Mouse (Mus musculus): ENCODE results near the gene Sema4b.
A peak's percentile ranks its signal among the peaks of the same experiment; 100 is the strongest.

- no peak for TF ChIP-seq MAFK (IDR thresholded peaks at IDR 0.05; ENCODE audit: insufficient replicate concordance, low read length)
- no peak for TF ChIP-seq KAT2A (IDR thresholded peaks at IDR 0.05; ENCODE audit: insufficient replicate concordance, low read length)
- no peak for TF ChIP-seq TBP (conservative IDR thresholded peaks at IDR 0.05; ENCODE audit: low read depth, low read length)
- TF ChIP-seq CTCF (conservative IDR thresholded peaks at IDR 0.05 in 1 of 2, IDR thresholded peaks at IDR 0.05 in 1 of 2; ENCODE audit: low read depth in 2 of 2, low read length in 2 of 2), result no peak
- TF ChIP-seq MAX (IDR thresholded peaks at IDR 0.05; ENCODE audit: low read length), result no peak
- TF ChIP-seq USF1 (IDR thresholded peaks at IDR 0.05; ENCODE audit: low read depth, low read length), result peak; percentile 78
- no peak for TF ChIP-seq EP300 (IDR thresholded peaks at IDR 0.05; ENCODE audit: low read length)
- TF ChIP-seq CHD2 (IDR thresholded peaks at IDR 0.05; ENCODE audit: low read length), result no peak
- TF ChIP-seq POLR2A (IDR thresholded peaks at IDR 0.05; ENCODE audit: low read depth, low read length), result no peak
- no peak for TF ChIP-seq MXI1 (IDR thresholded peaks at IDR 0.05; ENCODE audit: low read depth, low read length)
- TF ChIP-seq UBTF (IDR thresholded peaks at IDR 0.05; ENCODE audit: low read depth, low read length), result no peak
- TF ChIP-seq JUND (conservative IDR thresholded peaks at IDR 0.05; ENCODE audit: low read depth, low read length), result no peak
These were observed 25.7 kb upstream of the Sema4b start for GRCm38 (mm10) chr7:80160945-80161306.
